Mouse (Mus musculus): Measurements from ENCODE around the gene Crat. TPM values are rescaled to one million over a fixed set of nuclear protein-coding genes. Genes with fewer than 3 reads are reported as not detected.

Gene Crat
- 24.4 and 27.5 TPM in 2 replicates for polyA plus RNA-seq (2016; fragmentation: Nextera tagmentation; extraction: Ambion mirVana)

- WGBS: 1% methylated on average over 54 of the region's 58 CpGs
- peak; percentile 81 for ATAC-seq (ENCODE audit: insufficient number of reproducible peaks, insufficient read depth, low FRiP score, low TSS enrichment, low read depth)
- H3K36me3 ChIP-seq: peaks cover 14% of the 10 kb centered on the region; the same call in 1 of the 2 replicates
- H3K4me1 ChIP-seq (replicated peaks): peaks cover 39% of the 10 kb centered on the region
- no peaks in the 10 kb centered on the region for H3K9me3 ChIP-seq
- no peaks in the 10 kb centered on the region; the same call in 1 of the 2 replicates for H3K27me3 ChIP-seq
- peak within 1 kb of the TSS; percentile 75 for H3K4me2 ChIP-seq
- peak within 1 kb of the TSS; percentile 84 for H3K4me3 ChIP-seq (replicated peaks)
- peak within 1 kb of the TSS; percentile 92 for H3K9ac ChIP-seq (replicated peaks)
- H3K27ac ChIP-seq: peak within 1 kb of the TSS; percentile 99
Measured at GRCm38 (mm10) chr2:30415157-30415935, at the start of gene Crat. Gene Crat, minus strand, starts transcription at chr2:30415813.

- H3K9me3 ChIP-seq: no peaks in the 10 kb centered on the region
- H3K4me2 ChIP-seq: peak overlapping the region; percentile 54
- WGBS: 69% methylated on average over 5 of the region's 5 CpGs
- peaks cover 6% of the 10 kb centered on the region; the same call in 1 of the 2 replicates for H3K27me3 ChIP-seq
- no peak overlapping the region; the same call in 1 of the 2 replicates for H3K9ac ChIP-seq (replicated peaks)
- ATAC-seq (ENCODE audit: insufficient number of reproducible peaks, insufficient read depth, low FRiP score, low TSS enrichment, low read depth): 0 out of 2 replicates have a peak, but pooled peaks have one; percentile 3
- peak overlapping the region; percentile 29 for H3K4me3 ChIP-seq (replicated peaks)
- H3K36me3 ChIP-seq: no peaks in the 10 kb centered on the region
- peaks cover 44% of the 10 kb centered on the region for H3K4me1 ChIP-seq (replicated peaks)
- H3K27ac ChIP-seq: peak overlapping the region; percentile 80
Measured at GRCm38 (mm10) chr2:30464411-30464810, 48.8 kb upstream of the Crat start.

GRCm38 (mm10) chr2:30463904-30464330 is 48.3 kb upstream of the Crat start:
- H3K4me2 ChIP-seq: peak overlapping the region; percentile 54
- peak; percentile 74 for ATAC-seq (ENCODE audit: insufficient number of reproducible peaks, insufficient read depth, low FRiP score, low TSS enrichment, low read depth)
- peak overlapping the region; percentile 80 for H3K27ac ChIP-seq
- peaks cover 40% of the 10 kb centered on the region for H3K4me1 ChIP-seq (replicated peaks)
- H3K36me3 ChIP-seq: peaks cover 4% of the 10 kb centered on the region
- 2% methylated on average over 9 of the region's 9 CpGs for WGBS
- H3K27me3 ChIP-seq: peaks cover 3% of the 10 kb centered on the region; the same call in 1 of the 2 replicates
- H3K9me3 ChIP-seq: no peaks in the 10 kb centered on the region
- H3K4me3 ChIP-seq (replicated peaks): peak overlapping the region; percentile 29
- peak overlapping the region; percentile 3; the same call in 1 of the 2 replicates for H3K9ac ChIP-seq (replicated peaks)

GRCm38 (mm10) chr2:30463341-30463761 is 47.7 kb upstream of the Crat start:
- H3K4me2 ChIP-seq: peak overlapping the region; percentile 54

GRCm38 (mm10) chr2:30459241-30459640 is 43.6 kb upstream of the Crat start:
- Histone ChIP-seq H3K36me3 (peaks cover 11% of the 10 kb centered on the region), H3K27me3 (no peaks in the 10 kb centered on the region), H3K4me2 (no peak overlapping the region), H3K9ac (replicated peaks) (no peak overlapping the region), H3K4me3 (replicated peaks) (no peak overlapping the region), H3K9me3 (no peaks in the 10 kb centered on the region), H3K27ac (peak overlapping the region; percentile 25; the same call in 1 of the 2 replicates), H3K4me1 (replicated peaks) (peaks cover 24% of the 10 kb centered on the region)
- ATAC-seq (ENCODE audit: insufficient number of reproducible peaks, insufficient read depth, low FRiP score, low TSS enrichment, low read depth): no peak
- WGBS: 87% methylated on average over 6 of the region's 6 CpGs

More at GRCm38 (mm10) chr2:30463341-30463761, 47.7 kb upstream of the Crat start:
- WGBS: 9% methylated on average over 5 of the region's 5 CpGs
- Histone ChIP-seq H3K4me1 (replicated peaks) (peaks cover 35% of the 10 kb centered on the region), H3K27ac (peak overlapping the region; percentile 80), H3K4me3 (replicated peaks) (peak overlapping the region; percentile 29), H3K36me3 (peaks cover 6% of the 10 kb centered on the region), H3K9ac (replicated peaks) (0 out of 2 replicates have a peak overlapping the region, but pooled peaks have one; percentile 3), H3K27me3 (no peaks in the 10 kb centered on the region), H3K9me3 (no peaks in the 10 kb centered on the region)
- 0 out of 2 replicates have a peak, but pooled peaks have one; percentile 17 for ATAC-seq (ENCODE audit: insufficient number of reproducible peaks, insufficient read depth, low FRiP score, low TSS enrichment, low read depth)

- no peak overlapping the region for H3K27ac ChIP-seq
- 83% methylated on average over 6 of the region's 6 CpGs for WGBS
- ATAC-seq (ENCODE audit: insufficient number of reproducible peaks, insufficient read depth, low FRiP score, low TSS enrichment, low read depth): no peak
- H3K9me3 ChIP-seq: no peaks in the 10 kb centered on the region
- H3K36me3 ChIP-seq: peaks cover 19% of the 10 kb centered on the region
- H3K4me2 ChIP-seq: no peak overlapping the region
- H3K4me1 ChIP-seq (replicated peaks): peaks cover 16% of the 10 kb centered on the region
- H3K4me3 ChIP-seq (replicated peaks): no peak overlapping the region
- no peaks in the 10 kb centered on the region for H3K27me3 ChIP-seq
- H3K9ac ChIP-seq (replicated peaks): no peak overlapping the region
Measured at GRCm38 (mm10) chr2:30458349-30458748, 42.7 kb upstream of the Crat start.

- H3K4me3 ChIP-seq (replicated peaks): no peak overlapping the region
- peaks cover 27% of the 10 kb centered on the region for H3K36me3 ChIP-seq
- peaks cover 13% of the 10 kb centered on the region; the same call in 1 of the 2 replicates for H3K4me1 ChIP-seq (replicated peaks)
- no peak overlapping the region for H3K9ac ChIP-seq (replicated peaks)
- no peaks in the 10 kb centered on the region for H3K9me3 ChIP-seq
- no peak overlapping the region for H3K27ac ChIP-seq
- no peak for ATAC-seq (ENCODE audit: insufficient number of reproducible peaks, insufficient read depth, low FRiP score, low TSS enrichment, low read depth)
- H3K27me3 ChIP-seq: no peaks in the 10 kb centered on the region
- 75% methylated on average over 13 of the region's 13 CpGs for WGBS
- H3K4me2 ChIP-seq: no peak overlapping the region
Measured at GRCm38 (mm10) chr2:30456104-30456980, 40.7 kb upstream of the Crat start.

GRCm38 (mm10) chr2:30454587-30454986 is 39.0 kb upstream of the Crat start:
- Histone ChIP-seq H3K4me1 (replicated peaks) (peaks cover 17% of the 10 kb centered on the region; the same call in 1 of the 2 replicates), H3K9me3 (peaks cover 8% of the 10 kb centered on the region), H3K9ac (replicated peaks) (no peak overlapping the region), H3K4me3 (replicated peaks) (no peak overlapping the region), H3K36me3 (peaks cover 40% of the 10 kb centered on the region), H3K27me3 (no peaks in the 10 kb centered on the region), H3K4me2 (no peak overlapping the region), H3K27ac (no peak overlapping the region)
- WGBS: 84% methylated on average over 5 of the region's 5 CpGs
- ATAC-seq (ENCODE audit: insufficient number of reproducible peaks, insufficient read depth, low FRiP score, low TSS enrichment, low read depth): no peak

GRCm38 (mm10) chr2:30453570-30453969 is 38.0 kb upstream of the Crat start:
- Histone ChIP-seq H3K9ac (replicated peaks) (no peak overlapping the region; the same call in 1 of the 2 replicates), H3K9me3 (peaks cover 8% of the 10 kb centered on the region), H3K4me2 (no peak overlapping the region), H3K27ac (0 out of 2 replicates have a peak overlapping the region, but pooled peaks have one; percentile 56), H3K4me1 (replicated peaks) (peaks cover 17% of the 10 kb centered on the region; the same call in 1 of the 2 replicates), H3K27me3 (no peaks in the 10 kb centered on the region), H3K36me3 (peaks cover 44% of the 10 kb centered on the region), H3K4me3 (replicated peaks) (no peak overlapping the region)
- ATAC-seq (ENCODE audit: insufficient number of reproducible peaks, insufficient read depth, low FRiP score, low TSS enrichment, low read depth): no peak
- 82% methylated on average over 3 of the region's 3 CpGs for WGBS

GRCm38 (mm10) chr2:30451525-30451924 is 35.9 kb upstream of the Crat start:
- Histone ChIP-seq H3K36me3 (peaks cover 65% of the 10 kb centered on the region), H3K4me1 (replicated peaks) (peaks cover 10% of the 10 kb centered on the region), H3K9ac (replicated peaks) (no peak overlapping the region), H3K4me3 (replicated peaks) (no peak overlapping the region), H3K4me2 (no peak overlapping the region), H3K27me3 (no peaks in the 10 kb centered on the region), H3K9me3 (peaks cover 8% of the 10 kb centered on the region), H3K27ac (no peak overlapping the region)
- WGBS: 84% methylated on average over 3 of the region's 3 CpGs
- no peak for ATAC-seq (ENCODE audit: insufficient number of reproducible peaks, insufficient read depth, low FRiP score, low TSS enrichment, low read depth)

Data from limb, embryonic 12.5 days (tissue).